Mouse (Mus musculus) cerebellum, adult 11 months (tissue): ENCODE measurements around the gene Mcm3.

Source experiments
- DNase-seq: peaks from one replicate; pipeline ENCODE4 v3.0.0; 2022

The Mcm3 gene

GRCm38 (mm10) chr1:20819771-20820605, at the start of gene Mcm3:
TSS of gene Mcm3 (minus strand) at chr1:20820312.
- DNase-seq, result peak; percentile 82

- DNase-seq, result no peak
Observed at GRCm38 (mm10) chr1:20868036-20868435, 47.9 kb upstream of the Mcm3 start.

- no peak for DNase-seq
Observed at GRCm38 (mm10) chr1:20867241-20867902, 47.3 kb upstream of the Mcm3 start.

- no peak for DNase-seq
Observed at GRCm38 (mm10) chr1:20863452-20864172, 43.5 kb upstream of the Mcm3 start.

- no peak for DNase-seq
Observed at GRCm38 (mm10) chr1:20861865-20862264, 41.8 kb upstream of the Mcm3 start.

- DNase-seq, result no peak
Observed at GRCm38 (mm10) chr1:20860775-20861174, 40.7 kb upstream of the Mcm3 start.

- no peak for DNase-seq
Observed at GRCm38 (mm10) chr1:20856924-20857902, 37.1 kb upstream of the Mcm3 start.

- peak; percentile 66 for DNase-seq
Observed at GRCm38 (mm10) chr1:20839911-20840310, 19.8 kb upstream of the Mcm3 start.

GRCm38 (mm10) chr1:20836551-20837125, 16.5 kb upstream of the Mcm3 start:
- DNase-seq, result no peak

GRCm38 (mm10) chr1:20833141-20833511, 13.0 kb upstream of the Mcm3 start:
- no peak for DNase-seq

- no peak for DNase-seq
Observed at GRCm38 (mm10) chr1:20832473-20833140, 12.5 kb upstream of the Mcm3 start.

- DNase-seq, result no peak
Observed at GRCm38 (mm10) chr1:20830546-20830945, 10.4 kb upstream of the Mcm3 start.

GRCm38 (mm10) chr1:20828061-20828460, 7.9 kb upstream of the Mcm3 start:
- DNase-seq, result no peak

GRCm38 (mm10) chr1:20825036-20825435, 4.9 kb upstream of the Mcm3 start:
- DNase-seq, result no peak

GRCm38 (mm10) chr1:20823906-20824305, 3.8 kb upstream of the Mcm3 start:
- no peak for DNase-seq

- DNase-seq, result no peak
Observed at GRCm38 (mm10) chr1:20823471-20823870, 3.4 kb upstream of the Mcm3 start.

- no peak for DNase-seq
Observed at GRCm38 (mm10) chr1:20820959-20821358, 847 bp upstream of the Mcm3 start.

GRCm38 (mm10) chr1:20817596-20817995, 2.5 kb downstream of the Mcm3 start:
- no peak for DNase-seq

- DNase-seq, result no peak
Observed at GRCm38 (mm10) chr1:20817172-20817571, 2.9 kb downstream of the Mcm3 start.

- no peak for DNase-seq
Observed at GRCm38 (mm10) chr1:20814521-20814920, 5.6 kb downstream of the Mcm3 start.

- DNase-seq, result no peak
Observed at GRCm38 (mm10) chr1:20804526-20804925, 15.6 kb downstream of the Mcm3 start.
